Mouse (Mus musculus) lung, adult 2 months (tissue): Measurements from ENCODE around the gene Il18bp.

Experiments
- CTCF ChIP-seq: fragments of 200-500 bp; IDR thresholded peaks from 2 replicates; pipeline ENCODE4 v1.5.1; 2011; ENCODE audit warnings: mild to moderate bottlenecking, low read length, control low read depth; ENCODE audit not compliant: insufficient read depth
- POLR2A ChIP-seq: fragments of 200-500 bp; IDR thresholded peaks from 2 replicates; pipeline ENCODE4 v1.6.1; 2011; ENCODE audit warnings: low read depth, mild to moderate bottlenecking, control low read depth, low read length, borderline replicate concordance; ENCODE audit errors: extremely low read depth

DNA sequence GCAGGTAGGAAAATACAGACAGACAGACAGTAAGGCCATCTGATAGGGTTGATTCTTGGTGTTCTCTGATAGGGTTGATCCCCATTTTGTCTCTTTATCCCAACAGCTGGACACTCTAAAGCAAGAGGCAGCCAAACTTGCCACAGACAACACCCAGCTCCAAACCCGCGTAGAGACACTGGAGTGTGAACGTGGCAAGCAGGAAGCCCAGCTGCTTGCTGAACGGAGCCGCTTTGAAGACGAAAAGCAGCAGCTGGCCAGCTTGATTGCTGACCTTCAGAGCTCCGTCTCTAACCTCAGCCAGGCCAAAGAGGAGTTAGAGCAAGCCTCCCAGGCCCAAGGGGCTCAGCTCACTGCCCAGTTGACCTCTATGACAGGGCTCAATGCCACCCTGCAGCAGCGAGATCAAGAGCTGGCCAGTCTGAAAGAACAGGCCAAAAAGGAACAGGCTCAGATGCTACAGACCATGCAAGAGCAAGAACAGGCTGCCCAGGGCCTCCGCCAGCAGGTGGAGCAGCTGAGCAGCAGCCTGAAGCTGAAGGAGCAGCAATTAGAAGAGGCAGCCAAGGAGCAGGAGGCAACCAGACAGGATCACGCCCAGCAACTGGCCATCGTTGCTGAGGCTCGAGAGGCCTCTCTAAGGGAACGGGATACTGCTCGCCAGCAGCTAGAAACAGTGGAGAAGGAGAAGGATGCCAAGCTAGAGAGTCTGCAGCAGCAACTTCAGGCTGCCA is 20.1 kb downstream of the Il18bp start:
- TF ChIP-seq POLR2A = no peak
- peak; percentile 92 for TF ChIP-seq CTCF
